Mouse (Mus musculus) G1E (cell line): ENCODE measurements around the gene Stxbp4. TPM values are rescaled to one million over a fixed set of nuclear protein-coding genes. Genes with fewer than 3 reads are reported as not detected.

Source experiments
- ATAC-seq: 2 replicates; pipeline ENCODE4 v1.8.0; 2016; ENCODE audit warnings: mild to moderate bottlenecking; ENCODE audit not compliant: insufficient number of reproducible peaks, poor library complexity, low FRiP score, severe bottlenecking; ENCODE audit errors: extremely low read depth
- DNase-seq: peaks from one replicate; pipeline ENCODE4 v3.0.0; 2012; ENCODE audit warnings: low spot score
- H3K27me3 ChIP-seq: 2 replicates; pipeline ENCODE4 v1.6.1; 2012; ENCODE audit warnings: mild to moderate bottlenecking, low read length, inconsistent platforms; ENCODE audit not compliant: insufficient read depth
- H3K36me3 ChIP-seq: replicated peaks from 2 replicates; pipeline ENCODE3; 2012; ENCODE audit warnings: mild to moderate bottlenecking, inconsistent platforms
- H3K4me1 ChIP-seq: 2 replicates; pipeline ENCODE4 v1.6.1; 2012; ENCODE audit warnings: low read depth, low read length, inconsistent platforms, mixed read lengths; ENCODE audit not compliant: insufficient read depth
- H3K4me3 ChIP-seq: 2 replicates; pipeline ENCODE4 v1.5.1; 2012; ENCODE audit warnings: low read depth, mild to moderate bottlenecking, inconsistent platforms, low read length, moderate library complexity, mixed read lengths
- H3K9me3 ChIP-seq: replicated peaks from 2 replicates; pipeline ENCODE4 v1.6.1; 2012; ENCODE audit warnings: inconsistent platforms
- CTCF ChIP-seq: IDR thresholded peaks from 2 replicates; pipeline ENCODE4 v1.5.1; 2012; ENCODE audit warnings: low read depth, low read length, inconsistent platforms, mixed read lengths
- GATA1 ChIP-seq: IDR thresholded peaks from 2 replicates; pipeline ENCODE4 v1.6.1; 2012; ENCODE audit warnings: borderline replicate concordance, low read length, inconsistent platforms, mixed read lengths
- GATA2 ChIP-seq: IDR thresholded peaks from 2 replicates; pipeline ENCODE4 v1.6.1; 2012; ENCODE audit warnings: low read depth, low read length, inconsistent platforms, borderline replicate concordance
- POLR2AphosphoS5 ChIP-seq: IDR thresholded peaks from 2 replicates; pipeline ENCODE4 v1.6.1; 2012; ENCODE audit warnings: low read depth, low read length, inconsistent platforms; ENCODE audit not compliant: insufficient replicate concordance
- TAL1 ChIP-seq: conservative IDR thresholded peaks from 2 replicates; pipeline ENCODE4 v1.6.1; 2012; ENCODE audit warnings: low read depth, low read length, inconsistent platforms, mixed read lengths
- polyA plus RNA-seq: library from polyadenylated mRNA; stranded (reverse); fragments of >175 nt; gene quantifications from 2 replicates; pipeline ENCODE4 v1.2.3, GENCODE M21; 2012
- total RNA-seq, 2 experiments: library from RNA; stranded (forward) in 1 of 2; stranded (reverse) in 1 of 2; fragments of 200-1000 nt in 1 of 2; fragments of >200 nt in 1 of 2; fragmentation: Nextera tagmentation in 1 of 2; gene quantifications; 2 replicates each; pipeline ENCODE4 v1.2.3; 2014 to 2017

Gene Stxbp4
- 23.5 and 25.2 TPM in 2 replicates for total RNA-seq (2014; fragmentation: Nextera tagmentation)
- total RNA-seq (2017): 6.2 and 8.2 TPM in 2 replicates
- 0.22 and 0.28 TPM in 2 replicates for polyA plus RNA-seq

DNA sequence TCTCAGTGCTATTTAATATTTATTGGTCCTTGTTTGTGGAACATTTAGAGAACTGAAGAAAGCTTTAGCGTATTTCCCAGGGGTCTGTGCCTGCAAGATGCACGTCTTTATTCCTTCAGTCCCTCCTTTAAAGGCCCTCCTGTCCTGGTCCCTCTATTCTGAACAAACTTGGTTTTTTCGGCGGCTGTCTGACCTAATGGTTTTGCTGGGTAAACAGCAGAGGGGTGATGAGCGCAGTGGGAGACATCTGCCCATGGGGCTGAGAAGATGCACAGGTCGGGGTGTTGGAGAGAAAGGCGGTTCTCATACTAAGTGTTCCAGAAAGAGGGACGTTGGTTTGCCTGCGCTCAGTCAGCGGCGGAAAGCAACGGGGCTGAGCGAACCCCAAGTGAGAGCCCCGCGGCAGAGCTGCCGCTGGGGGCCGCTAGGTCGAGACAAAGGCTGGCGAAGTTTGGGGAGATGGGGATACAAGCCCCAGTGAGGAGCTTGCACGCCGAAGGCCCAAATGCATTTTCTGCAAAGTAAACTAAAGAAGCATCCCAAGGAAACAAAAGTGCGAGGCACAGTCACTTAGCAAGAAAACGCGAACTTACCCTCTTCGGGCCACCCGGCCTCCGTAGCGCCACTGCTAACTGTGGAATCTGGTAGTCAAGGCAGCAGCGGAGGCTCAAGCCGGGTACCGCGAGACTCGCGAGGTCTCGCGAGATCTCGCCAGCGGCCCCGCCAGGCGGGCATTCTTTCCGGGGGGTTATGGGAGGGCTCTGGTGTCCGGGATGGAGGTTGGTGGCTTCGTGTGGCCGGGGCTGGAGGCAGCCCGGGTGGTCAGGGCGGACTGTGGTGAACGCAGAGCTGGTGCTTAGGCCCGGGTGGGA lies at the start of gene Stxbp4, which contains the start of gene Cox11:
TSS of gene Stxbp4 (minus strand) at position 645 of the 872 bp plus-strand sequence.
TSS of gene Cox11 (plus strand) at position 734 of the 872 bp plus-strand sequence.
- Histone ChIP-seq H3K9me3 (no peaks in the 10 kb centered on the region), H3K4me1 (peaks cover 26% of the 10 kb centered on the region), H3K4me3 (peak within 1 kb of the TSS; percentile 98), H3K27me3 (no peaks in the 10 kb centered on the region), H3K36me3 (peaks cover 17% of the 10 kb centered on the region)
- ATAC-seq (peak; percentile 89), DNase-seq (peak; percentile 98)
- no peak for TF ChIP-seq GATA1

DNA sequence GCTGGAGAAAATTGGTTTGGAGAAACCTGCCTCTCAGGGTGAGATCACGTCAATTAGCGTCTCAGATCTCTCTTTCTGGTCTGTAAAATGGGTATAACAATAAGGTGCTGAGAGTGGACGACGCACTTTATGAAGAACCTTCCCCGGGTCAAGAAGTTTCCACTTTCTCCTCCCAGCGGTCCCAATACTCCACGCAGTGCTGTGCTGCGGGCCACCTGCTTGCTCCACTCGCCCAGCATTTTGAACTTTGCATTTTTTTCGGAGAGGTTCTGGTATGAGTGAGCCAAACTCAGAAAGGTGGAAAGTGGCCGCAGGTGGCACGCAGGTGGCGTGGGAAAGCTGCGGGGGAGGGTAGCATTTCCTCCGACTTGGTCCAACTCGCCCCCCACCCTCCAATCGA lies 49.2 kb upstream of the Stxbp4 start:
- TF ChIP-seq CTCF (no peak), POLR2AphosphoS5 (no peak), GATA2 (no peak), TAL1 (no peak), GATA1 (no peak)
- Histone ChIP-seq H3K4me3 (peak overlapping the region; percentile 79), H3K4me1 (peaks cover 33% of the 10 kb centered on the region), H3K27me3 (peaks cover 24% of the 10 kb centered on the region), H3K36me3 (peaks cover 23% of the 10 kb centered on the region), H3K9me3 (no peaks in the 10 kb centered on the region)
- DNase-seq (no peak), ATAC-seq (no peak)

GRCm38 (mm10) chr11:90686287-90687025 lies 48.6 kb upstream of the Stxbp4 start:
- TF ChIP-seq GATA1 (no peak), CTCF (no peak), TAL1 (no peak), GATA2 (no peak), POLR2AphosphoS5 (no peak)
- no peaks in the 10 kb centered on the region for H3K9me3 ChIP-seq
- DNase-seq (peak; percentile 40), ATAC-seq (peak; percentile 43; the same call in 1 of the 2 replicates)
- peaks cover 33% of the 10 kb centered on the region for H3K4me1 ChIP-seq
- peaks cover 26% of the 10 kb centered on the region for H3K36me3 ChIP-seq
- peak overlapping the region; percentile 79 for H3K4me3 ChIP-seq
- peaks cover 19% of the 10 kb centered on the region for H3K27me3 ChIP-seq

DNA sequence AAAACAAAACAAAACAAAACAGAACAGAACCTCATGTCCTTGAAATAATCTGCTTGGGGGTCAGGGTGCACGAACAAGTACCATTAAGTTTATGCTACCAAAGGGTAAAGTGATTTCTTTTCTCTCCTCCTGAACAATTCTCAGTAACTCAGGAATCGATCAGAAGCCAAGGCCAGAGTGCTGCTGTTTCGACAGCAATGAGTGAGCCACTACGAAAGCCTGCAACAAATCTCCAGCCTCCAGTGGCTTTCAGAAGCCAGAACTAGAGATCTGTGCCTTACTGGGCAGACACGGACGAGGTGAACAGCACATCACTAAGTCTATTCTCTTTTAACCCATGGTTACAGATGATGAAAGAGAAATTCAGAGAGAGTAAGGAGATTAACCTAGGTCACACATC lies 47.3 kb upstream of the Stxbp4 start:
- TF ChIP-seq GATA1 (no peak), TAL1 (no peak), POLR2AphosphoS5 (no peak), CTCF (no peak), GATA2 (no peak)
- H3K4me1 ChIP-seq: peaks cover 33% of the 10 kb centered on the region
- H3K27me3 ChIP-seq: peaks cover 17% of the 10 kb centered on the region
- H3K36me3 ChIP-seq: peaks cover 38% of the 10 kb centered on the region
- no peak overlapping the region for H3K4me3 ChIP-seq
- DNase-seq (no peak), ATAC-seq (no peak)
- no peaks in the 10 kb centered on the region for H3K9me3 ChIP-seq

GRCm38 (mm10) chr11:90684765-90685164 lies 46.9 kb upstream of the Stxbp4 start:
- TF ChIP-seq GATA2 (no peak), POLR2AphosphoS5 (no peak), GATA1 (no peak), TAL1 (no peak), CTCF (no peak)
- no peaks in the 10 kb centered on the region for H3K9me3 ChIP-seq
- H3K36me3 ChIP-seq: peaks cover 40% of the 10 kb centered on the region
- peaks cover 33% of the 10 kb centered on the region for H3K4me1 ChIP-seq
- ATAC-seq (no peak), DNase-seq (no peak)
- H3K4me3 ChIP-seq: no peak overlapping the region
- H3K27me3 ChIP-seq: peaks cover 17% of the 10 kb centered on the region

DNA sequence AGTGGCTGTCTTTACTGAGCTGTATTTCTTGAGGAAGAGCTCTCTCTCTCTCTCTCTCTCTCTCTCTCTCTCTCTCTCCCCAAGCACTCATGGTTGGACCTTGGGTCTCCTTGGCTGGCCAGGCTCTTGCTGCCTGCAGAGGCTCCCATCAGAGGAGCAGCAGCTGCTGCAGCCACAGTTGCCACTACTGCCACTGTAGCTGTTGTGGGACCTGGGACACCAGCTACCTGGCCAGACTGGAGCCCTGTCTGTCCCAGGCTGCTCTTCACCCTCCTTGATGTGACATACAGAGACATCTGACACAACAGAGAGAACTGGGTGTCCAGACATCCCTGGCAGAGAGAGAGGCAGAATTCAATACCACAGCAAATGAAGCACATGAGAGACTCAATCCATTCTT lies 43.3 kb upstream of the Stxbp4 start:
- DNase-seq (no peak), ATAC-seq (no peak)
- peaks cover 27% of the 10 kb centered on the region for H3K4me1 ChIP-seq
- H3K36me3 ChIP-seq: peaks cover 55% of the 10 kb centered on the region
- H3K9me3 ChIP-seq: no peaks in the 10 kb centered on the region
- TF ChIP-seq TAL1: no peak
- TF ChIP-seq GATA2: no peak
- no peak for TF ChIP-seq CTCF
- TF ChIP-seq GATA1: no peak
- no peak for TF ChIP-seq POLR2AphosphoS5
- H3K27me3 ChIP-seq: no peaks in the 10 kb centered on the region
- no peak overlapping the region for H3K4me3 ChIP-seq
